Mouse (Mus musculus) layer of hippocampus, adult 9-10 months (tissue): ENCODE data around the gene Tsc2.

Source experiments
- DNase-seq: peaks from one replicate; pipeline ENCODE4 v3.0.0; 2022; ENCODE audit warnings: low spot score

Gene Tsc2

DNA sequence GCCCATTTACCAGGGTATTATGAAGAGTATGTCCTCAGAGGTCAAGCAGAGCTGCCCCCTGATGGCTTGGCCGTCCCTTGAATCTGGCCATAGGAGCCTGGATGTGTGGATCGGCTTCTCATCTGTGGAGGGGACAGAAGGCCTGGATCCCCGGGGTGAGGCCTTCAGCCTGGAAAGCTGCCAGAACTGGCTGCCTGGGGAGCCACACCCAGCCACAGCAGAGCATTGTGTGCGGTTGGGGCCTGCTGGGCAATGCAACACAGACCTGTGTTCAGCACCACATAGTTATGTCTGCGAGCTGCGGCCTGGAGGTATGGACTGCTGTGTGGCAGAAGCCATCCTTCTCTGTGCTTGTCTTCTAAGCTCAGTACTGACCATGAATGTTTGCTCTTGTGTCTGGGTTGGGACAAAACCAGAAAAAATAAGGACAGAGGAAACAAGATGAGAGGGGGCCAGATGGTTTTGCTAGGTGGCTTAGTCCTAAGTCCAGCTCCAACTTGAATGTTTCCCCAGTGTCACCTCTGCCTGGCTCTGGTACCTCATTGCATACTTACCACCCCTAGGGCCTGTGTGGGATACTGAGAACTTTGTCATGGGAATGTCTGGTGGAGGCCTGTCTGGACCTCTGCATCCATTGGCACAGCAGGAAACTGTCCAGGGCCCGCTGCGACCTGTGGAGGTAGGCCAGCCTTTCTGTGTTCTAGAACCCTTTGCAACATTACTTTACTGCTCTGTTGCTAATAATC is 65.2 kb downstream of the Tsc2 start:
- no peak for DNase-seq

DNA sequence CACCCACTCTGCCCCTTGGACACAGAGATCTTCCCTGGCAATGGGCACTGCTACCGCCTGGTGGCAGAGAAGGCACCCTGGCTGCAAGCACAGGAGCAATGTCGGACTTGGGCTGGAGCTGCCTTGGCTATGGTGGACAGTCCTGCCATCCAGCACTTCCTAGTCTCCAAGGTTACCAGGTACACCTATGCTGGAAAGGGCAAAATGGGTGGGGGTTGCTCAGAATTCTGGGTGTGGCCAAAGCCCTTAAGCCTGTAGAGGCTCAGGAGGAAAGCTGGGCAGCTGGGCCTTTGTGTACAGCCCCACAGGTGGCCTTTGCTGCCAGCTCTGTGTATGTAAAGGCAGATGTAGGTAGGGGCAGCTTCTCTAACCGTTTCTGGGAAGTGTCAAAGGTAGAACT is 66.6 kb downstream of the Tsc2 start:
- DNase-seq: no peak

DNA sequence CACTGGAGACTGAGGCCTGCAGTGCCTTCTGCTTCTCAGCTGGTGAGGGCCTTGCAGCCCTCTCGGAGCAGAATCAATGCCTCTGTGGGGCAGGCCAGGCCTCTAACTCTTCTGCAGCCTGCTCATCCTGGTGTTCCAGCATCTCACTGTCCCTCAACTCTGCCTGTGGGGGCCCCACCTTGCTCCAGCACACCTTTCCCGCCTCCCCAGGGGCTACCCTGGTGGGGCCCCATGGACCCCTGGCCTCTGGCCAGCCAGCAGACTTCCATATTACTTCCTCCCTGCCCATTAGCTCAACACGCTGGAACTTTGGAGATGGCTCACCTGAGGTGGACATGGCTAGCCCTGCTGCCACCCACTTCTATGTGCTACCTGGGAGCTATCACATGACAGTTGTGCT is 67.3 kb downstream of the Tsc2 start:
- no peak for DNase-seq

DNA sequence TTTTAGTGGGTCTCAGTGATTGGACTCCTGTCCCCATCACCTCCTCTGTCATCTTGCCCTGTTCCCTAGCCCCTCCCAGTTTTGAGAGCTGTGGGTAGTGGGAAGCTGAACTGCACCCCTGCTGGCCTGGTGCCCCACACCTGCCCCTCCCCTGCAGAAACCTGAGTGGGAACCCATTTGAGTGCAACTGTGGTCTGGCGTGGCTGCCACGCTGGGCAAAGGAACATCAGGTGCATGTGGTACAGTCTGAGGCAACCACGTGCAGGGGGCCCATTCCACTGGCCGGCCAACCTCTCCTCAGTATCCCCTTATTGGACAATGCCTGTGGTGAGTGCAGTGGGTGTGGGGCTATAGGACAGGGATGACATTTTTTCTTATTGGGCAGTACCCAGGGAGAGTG is 68.0 kb downstream of the Tsc2 start:
- DNase-seq: no peak

DNA sequence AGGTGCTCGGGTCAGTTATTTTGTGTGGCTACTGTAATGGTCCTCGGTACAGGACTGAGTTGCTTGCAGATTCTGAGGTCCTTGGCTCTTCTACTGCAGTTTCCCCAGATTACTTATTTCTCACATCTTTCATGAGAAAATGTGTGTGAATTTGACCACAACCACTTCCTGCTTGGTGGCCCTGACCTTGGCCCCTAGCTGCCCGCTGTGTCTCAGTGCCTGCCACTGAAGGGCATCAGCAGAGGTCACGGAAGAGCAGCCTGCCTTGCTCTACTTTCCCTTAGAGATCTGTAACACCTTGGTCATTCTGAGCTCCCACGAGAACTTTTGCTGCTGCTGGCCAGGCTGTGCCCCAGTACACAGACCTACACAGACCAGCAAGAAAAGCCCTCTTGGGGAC is 68.8 kb downstream of the Tsc2 start:
- DNase-seq: no peak

DNA sequence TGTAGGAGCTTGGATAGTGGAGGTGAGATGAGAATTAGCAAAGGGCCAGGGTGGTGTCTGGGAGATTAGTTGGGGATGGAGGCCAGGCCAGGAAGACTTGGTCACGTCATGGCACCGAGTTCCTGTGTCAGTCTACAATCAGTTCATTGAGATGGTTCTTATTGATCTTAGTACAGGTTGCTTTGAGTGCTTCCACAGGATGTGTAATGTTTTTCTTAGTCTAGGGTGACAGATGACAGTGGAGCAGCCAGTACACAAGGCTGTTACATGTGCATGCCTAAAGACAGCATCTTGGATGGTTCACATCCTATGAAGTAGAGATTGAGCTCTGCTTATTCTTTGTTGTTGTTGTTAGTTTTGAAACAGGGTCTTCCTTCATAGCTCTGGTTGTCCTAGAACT is 70.8 kb downstream of the Tsc2 start:
- DNase-seq: no peak

DNA sequence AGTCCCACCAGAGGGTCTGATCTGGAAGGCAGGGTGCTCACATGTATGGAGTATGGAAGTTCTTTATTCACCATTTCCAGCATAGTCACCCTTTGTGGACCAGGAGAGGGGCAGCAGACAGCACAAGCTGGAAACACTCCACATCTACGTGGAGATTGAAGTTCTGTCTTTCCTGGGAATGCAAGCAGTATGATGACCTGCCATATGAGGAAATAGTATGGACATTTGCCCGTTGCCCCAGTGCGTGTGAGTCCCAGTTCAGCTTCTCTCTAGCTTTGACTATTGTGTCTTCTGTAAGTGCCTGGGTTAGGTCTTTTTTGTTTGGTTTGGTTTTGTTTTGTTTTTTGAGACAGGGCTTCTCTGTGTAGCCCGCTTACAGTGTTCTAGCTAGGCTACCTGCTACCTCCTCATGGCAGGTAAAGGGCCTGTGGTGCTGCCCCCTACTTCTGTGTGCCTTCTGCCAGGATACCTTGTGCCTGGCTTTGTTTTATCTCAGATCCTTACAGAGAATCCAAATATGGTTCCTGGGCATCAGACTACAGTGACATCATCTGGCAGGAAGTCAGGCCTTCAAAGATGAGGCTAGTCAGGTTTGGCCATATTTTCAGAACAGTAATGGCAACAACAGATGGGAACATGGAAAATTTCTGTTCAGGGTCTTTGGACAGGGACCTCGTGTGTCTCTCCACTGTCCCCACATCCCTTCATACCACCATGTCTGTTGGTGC is 72.0 kb downstream of the Tsc2 start:
- DNase-seq: no peak

DNA sequence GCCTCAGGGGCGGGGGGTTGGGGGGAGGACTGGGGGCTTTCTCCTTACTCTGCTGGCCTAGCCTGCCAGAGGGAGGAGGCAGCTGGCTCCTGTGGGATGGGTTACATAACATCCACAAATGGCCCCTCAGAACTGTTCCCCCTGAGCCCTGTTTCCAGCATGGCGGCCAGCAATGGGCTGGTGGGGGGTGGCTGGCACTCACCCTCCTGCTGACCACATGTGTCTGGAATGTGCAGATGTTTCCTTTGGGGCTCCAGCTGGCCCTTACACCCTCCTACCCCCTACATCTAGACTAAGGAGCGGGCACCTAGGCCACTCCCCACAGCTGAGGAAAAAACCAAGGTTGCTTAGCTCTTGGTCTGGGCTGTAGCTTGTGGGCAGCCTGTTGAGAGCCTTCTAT is 73.3 kb downstream of the Tsc2 start:
- DNase-seq: no peak

DNA sequence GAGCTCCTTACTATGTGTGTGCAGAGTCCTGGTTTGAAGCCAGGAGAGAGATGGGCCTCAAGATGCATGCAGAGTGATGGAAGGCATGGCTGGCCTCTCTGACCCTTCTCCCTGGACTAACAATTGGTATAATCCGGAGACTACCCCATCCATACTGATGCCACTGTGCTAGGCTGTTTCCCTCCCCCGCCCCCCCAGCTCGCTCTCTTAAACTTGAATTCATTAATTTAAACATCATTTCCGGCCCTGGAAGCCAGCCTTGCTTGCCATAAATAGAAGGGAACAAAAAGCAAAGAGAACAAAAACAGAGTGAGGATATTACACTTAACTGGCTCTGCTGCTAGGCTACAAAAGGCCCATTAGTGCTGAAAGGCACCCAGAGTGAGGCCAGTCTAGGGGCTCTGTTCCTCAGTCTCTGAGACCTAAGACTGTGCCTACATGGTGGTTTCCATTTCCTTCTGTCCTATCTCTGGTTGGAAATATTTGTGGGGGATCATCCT is 73.8 kb downstream of the Tsc2 start:
- DNase-seq: no peak

DNA sequence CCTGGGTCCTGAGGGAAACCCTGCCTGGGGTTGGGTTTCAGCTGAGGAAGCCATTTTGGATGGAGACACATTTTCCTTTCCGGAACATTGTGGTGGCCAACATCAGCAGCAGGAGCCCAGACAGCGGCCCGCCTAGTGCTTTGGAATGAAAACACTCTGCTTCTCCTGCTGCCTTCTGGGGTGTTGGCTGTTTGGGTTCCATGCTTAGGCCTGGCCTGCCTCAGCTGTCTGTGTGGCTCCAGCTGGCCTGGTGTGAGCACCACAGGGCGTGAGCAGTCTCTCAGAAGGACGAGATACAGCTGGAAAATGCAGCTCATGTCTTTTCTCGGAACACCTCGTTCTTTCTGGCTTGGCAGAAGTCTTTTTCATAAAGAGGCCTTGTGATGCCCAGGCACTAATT is 75.3 kb downstream of the Tsc2 start:
- no peak for DNase-seq

DNA sequence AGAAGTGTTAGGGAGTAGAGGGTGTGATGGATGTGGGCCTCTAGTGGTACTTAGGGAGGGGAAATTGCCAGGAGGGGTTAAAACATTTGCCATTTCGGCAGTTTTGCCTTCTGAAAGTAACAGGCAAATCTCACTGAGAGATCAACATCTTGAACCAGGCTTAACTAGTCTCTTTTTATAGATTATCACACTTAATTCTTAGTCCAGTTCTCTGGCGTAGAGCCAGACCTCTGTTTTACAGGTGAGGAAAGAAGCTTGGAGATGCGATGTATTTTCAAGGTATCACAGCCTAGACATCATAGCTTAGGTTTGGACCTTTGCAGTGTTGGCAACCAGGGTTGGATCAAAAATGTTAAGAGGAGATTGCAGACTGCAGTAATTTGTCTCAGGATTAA is 81.4 kb downstream of the Tsc2 start:
- no peak for DNase-seq

DNA sequence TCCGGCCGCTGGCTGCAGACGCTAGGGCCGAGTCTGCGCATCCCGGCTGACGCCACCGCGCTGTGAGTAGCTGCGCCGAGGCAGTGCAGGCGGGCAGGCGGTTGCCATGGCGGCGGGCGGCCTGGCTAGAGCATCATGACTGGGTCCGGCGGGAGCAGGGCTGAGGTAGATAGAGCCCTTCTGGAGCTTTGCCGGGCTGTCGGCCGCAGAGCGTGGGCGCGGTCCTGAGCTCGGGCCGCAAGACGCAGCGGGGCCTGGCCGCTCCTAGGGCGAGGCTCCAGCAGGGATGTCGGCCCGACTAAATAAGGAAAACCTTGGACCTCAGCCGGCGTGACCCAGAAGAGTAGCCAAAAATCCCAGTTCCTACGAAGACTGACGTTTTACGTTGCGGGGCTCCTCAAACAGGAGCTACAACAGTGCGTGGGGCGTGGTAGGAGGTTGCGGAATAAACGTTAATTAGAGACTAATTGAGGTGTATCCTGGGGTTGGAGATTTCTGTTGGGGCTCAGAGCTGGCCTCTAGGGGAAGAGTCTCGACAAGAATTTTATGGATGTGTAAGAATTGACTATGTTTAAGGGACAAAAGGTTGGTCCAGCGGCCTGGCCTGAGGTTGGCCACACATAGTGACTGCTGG is 81.9 kb downstream of the Tsc2 start:
- no peak for DNase-seq

DNA sequence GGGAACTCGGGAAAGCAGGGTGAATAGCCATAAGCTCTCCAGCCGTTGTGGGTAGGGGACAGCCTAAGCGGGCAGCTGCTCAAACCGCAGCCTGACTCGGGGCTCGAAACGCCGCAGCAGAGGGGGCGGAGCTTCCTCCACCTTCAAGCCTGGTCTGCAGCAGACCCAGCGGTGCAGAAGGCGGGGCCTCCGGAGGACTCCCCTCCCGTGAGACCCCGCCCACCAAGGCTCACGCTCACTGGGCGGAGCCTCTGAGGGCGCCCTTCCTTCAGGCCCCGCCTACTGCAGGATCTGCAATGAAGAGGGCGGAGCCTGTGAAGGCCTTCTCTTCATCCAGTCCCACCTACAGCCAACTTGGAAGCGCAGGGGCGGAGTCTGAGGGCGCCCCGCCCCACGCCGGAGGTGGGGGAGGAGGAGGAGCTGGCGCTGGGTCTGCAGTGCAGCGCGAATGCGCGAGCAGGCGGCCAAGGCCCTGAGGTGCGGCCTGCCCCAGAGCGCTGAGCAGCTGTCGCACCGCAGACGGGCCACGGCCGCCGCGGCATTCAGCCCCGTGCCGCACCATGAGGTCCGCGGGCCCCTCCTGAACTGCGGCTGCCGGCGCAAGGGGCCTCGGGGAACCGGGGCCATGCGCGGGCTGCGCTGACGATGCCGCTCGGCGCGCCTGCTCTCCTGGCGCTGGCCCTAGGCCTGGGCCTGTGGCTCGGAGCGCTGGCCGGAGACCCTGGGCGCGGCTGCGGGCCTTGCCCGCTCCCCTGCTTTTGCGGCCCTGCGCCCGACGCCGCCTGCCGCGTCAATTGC is 82.6 kb downstream of the Tsc2 start, which contains the start of gene Pkd1:
TSS of gene Pkd1 (plus strand) at position 217 of the 798 bp plus-strand sequence.
- peak; percentile 95 for DNase-seq

DNA sequence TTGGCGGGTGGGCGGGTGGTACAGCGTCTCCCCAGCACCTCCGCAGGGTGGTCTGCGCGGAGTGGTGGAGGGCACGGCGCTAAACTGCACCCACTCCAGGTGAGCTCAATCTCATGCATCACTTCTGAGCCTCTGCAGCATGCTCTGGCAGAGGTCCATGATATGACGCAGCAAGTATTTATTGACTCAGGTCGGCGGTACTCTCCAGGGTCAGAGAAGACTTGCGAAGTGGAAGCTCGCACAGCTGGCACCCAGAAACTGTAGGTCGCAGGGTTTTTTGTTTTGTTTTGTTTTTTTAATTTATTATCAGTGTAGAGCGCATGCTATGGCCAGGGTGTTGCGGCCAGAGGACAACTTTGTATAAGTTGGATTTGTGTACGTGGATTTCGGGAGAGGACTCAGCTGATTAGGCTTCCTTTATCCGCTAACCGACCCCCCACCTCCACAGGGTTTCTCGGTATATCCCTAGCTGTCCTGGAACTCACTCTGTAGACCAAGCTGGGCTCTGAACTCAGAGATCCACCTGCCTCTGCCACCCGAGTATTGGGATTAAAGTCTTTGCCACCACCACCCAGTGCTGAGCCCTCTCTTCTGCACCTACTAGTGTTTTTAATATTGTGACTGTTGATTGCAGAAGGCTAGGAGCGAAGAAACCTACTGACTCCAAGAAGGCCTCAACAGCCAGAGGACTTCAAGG is 83.4 kb downstream of the Tsc2 start:
- no peak for DNase-seq

DNA sequence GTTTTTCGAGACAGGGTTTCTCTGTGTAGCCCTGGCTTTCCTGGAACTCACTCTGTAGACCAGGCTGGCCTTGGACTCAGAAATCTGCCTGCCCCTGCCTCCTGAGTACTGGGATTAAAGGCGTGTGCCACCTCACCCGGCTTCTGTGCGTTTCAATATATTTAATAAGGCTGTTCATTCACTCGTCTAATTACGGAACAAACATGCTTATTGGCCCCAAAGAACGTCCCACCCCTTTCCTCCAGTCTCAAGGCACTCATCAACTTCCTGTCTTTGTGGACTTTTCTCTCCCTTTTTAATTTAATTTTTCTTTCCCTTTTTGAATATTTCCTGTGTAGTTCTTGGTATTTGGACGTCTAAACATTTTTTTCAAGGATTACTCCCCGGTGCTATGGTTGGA is 84.0 kb downstream of the Tsc2 start:
- no peak for DNase-seq

DNA sequence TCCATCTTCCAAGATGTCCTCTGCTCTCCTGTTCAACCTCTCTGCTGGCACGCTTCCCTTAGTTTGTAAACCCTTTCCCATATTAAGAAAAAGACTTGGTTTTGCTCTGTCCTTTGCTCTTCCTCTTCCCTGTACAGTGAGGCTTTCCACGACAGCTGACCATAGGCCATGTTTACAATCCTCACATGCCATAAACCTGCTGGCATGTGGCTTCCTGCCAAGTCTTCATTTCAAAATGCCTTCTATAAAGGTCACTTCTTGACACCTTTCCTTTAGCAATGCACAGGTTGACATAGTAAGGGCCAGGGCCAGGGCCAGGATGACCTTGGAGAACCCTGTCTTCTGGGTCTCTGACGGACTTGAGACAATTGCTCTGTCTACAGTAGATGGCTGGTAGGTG is 86.2 kb downstream of the Tsc2 start:
- DNase-seq: no peak
